In genomic region chr4:142267832-142268231, GRCm38 (mm10) we compare ENCODE assay signal across 12 mouse cellular contexts. TPM values are rescaled to one million over a fixed set of nuclear protein-coding genes. Genes with fewer than 3 reads are reported as not detected.
A peak's percentile ranks its signal among the peaks of the same experiment; 100 is the strongest.
DNase-seq lines count a peak whose midpoint lies in the region; ATAC-seq lines count a peak whose summit lies in the region.
"Had no signal": no experiment of that assay in that cellular context is flagged by ENCODE, and none has a peak within 500 bp of the region (broad histone marks: within the 10 kb centered on the region; RNA-seq: fewer than 3 reads in every experiment).

No protein-coding gene starts in this region.

- H3K4me3 ChIP-seq in kidney, embryonic 16.5 days (ENCODE audit: low read length) = no peak overlapping the region
- no peak overlapping the region for H3K4me3 ChIP-seq in forebrain, embryonic 12.5 days (replicated peaks)
- H3K4me3 ChIP-seq in hindbrain, embryonic 13.5 days = no peak overlapping the region
- H3K4me3 ChIP-seq in midbrain, embryonic 15.5 days = no peak overlapping the region
- H3K4me3 ChIP-seq: liver, embryonic 12.5 days had no signal

- no peaks in the 10 kb centered on the region for H3K36me3 ChIP-seq in kidney, embryonic 16.5 days (ENCODE audit: insufficient read depth, low read length)
- no peaks in the 10 kb centered on the region for H3K36me3 ChIP-seq in forebrain, embryonic 12.5 days (replicated peaks)
- H3K36me3 ChIP-seq in hindbrain, embryonic 13.5 days = no peaks in the 10 kb centered on the region
- H3K36me3 ChIP-seq in midbrain, embryonic 15.5 days (replicated peaks) = no peaks in the 10 kb centered on the region
- H3K36me3 ChIP-seq: liver, embryonic 12.5 days had no signal

- no peaks in the 10 kb centered on the region; the same call in 1 of the 2 replicates for H3K9me3 ChIP-seq in kidney, embryonic 16.5 days (ENCODE audit: low read length)
- peaks cover 11% of the 10 kb centered on the region; the same call in 1 of the 2 replicates for H3K9me3 ChIP-seq in forebrain, embryonic 12.5 days
- H3K9me3 ChIP-seq in hindbrain, embryonic 13.5 days = no peaks in the 10 kb centered on the region
- no peaks in the 10 kb centered on the region for H3K9me3 ChIP-seq in midbrain, embryonic 15.5 days
- H3K9me3 ChIP-seq: liver, embryonic 12.5 days had no signal

- DNase-seq in kidney, postnatal 10 days = no peak
- no peak for DNase-seq in gastrocnemius, adult 18-20 months (ENCODE audit: low spot score)
- DNase-seq in right cerebral cortex, postnatal 36 days (ENCODE audit: low spot score in 2 of 2) = no peak
- no peak for DNase-seq in frontal cortex, adult 2 months (ENCODE audit: extremely low spot score in 1 of 2, low spot score in 1 of 2)
- DNase-seq: kidney, postnatal 14 days; thymus, adult 18-20 months had no signal

- no peaks in the 10 kb centered on the region for H3K27me3 ChIP-seq in kidney, embryonic 16.5 days (ENCODE audit: insufficient read depth, low read length)
- H3K27me3 ChIP-seq in forebrain, embryonic 12.5 days = 0 out of 2 replicates have a peak, but pooled peaks cover 10% of the 10 kb centered on the region
- H3K27me3 ChIP-seq in hindbrain, embryonic 13.5 days = no peaks in the 10 kb centered on the region
- no peaks in the 10 kb centered on the region for H3K27me3 ChIP-seq in midbrain, embryonic 15.5 days (replicated peaks)
- H3K27me3 ChIP-seq: liver, embryonic 12.5 days had no signal

- 27% methylated on average over 4 of the region's 4 CpGs for WGBS in kidney, embryonic 16.5 days
- WGBS in forebrain, embryonic 12.5 days = 15% methylated on average over 4 of the region's 4 CpGs
- 9% methylated on average over 3 of the region's 4 CpGs for WGBS in hindbrain, embryonic 13.5 days
- 23% methylated on average over 4 of the region's 4 CpGs for WGBS in midbrain, embryonic 15.5 days

- H3K9ac ChIP-seq in kidney, embryonic 16.5 days (replicated peaks; ENCODE audit: low read length) = no peak overlapping the region
- peak overlapping the region; percentile 26; the same call in 1 of the 2 replicates for H3K9ac ChIP-seq in forebrain, embryonic 12.5 days
- H3K9ac ChIP-seq in hindbrain, embryonic 13.5 days = no peak overlapping the region
- H3K9ac ChIP-seq in midbrain, embryonic 15.5 days = no peak overlapping the region
- H3K9ac ChIP-seq: liver, embryonic 12.5 days had no signal

- H3K4me2 ChIP-seq in kidney, embryonic 16.5 days (replicated peaks; ENCODE audit: low read depth, low read length) = no peak overlapping the region
- H3K4me2 ChIP-seq in forebrain, embryonic 12.5 days = no peak overlapping the region
- no peak overlapping the region for H3K4me2 ChIP-seq in hindbrain, embryonic 13.5 days
- no peak overlapping the region for H3K4me2 ChIP-seq in midbrain, embryonic 15.5 days
- H3K4me2 ChIP-seq: liver, embryonic 12.5 days had no signal

- no peak overlapping the region for H3K27ac ChIP-seq in kidney, embryonic 16.5 days (ENCODE audit: low read length)
- H3K27ac ChIP-seq in forebrain, embryonic 12.5 days = 0 out of 2 replicates have a peak overlapping the region, but pooled peaks have one; percentile 43
- peak overlapping the region; percentile 76 for H3K27ac ChIP-seq in hindbrain, embryonic 13.5 days
- peak overlapping the region; percentile 66 for H3K27ac ChIP-seq in midbrain, embryonic 15.5 days
- H3K27ac ChIP-seq: liver, embryonic 12.5 days had no signal

- peak; percentile 92 for ATAC-seq in kidney, embryonic 16.5 days (ENCODE audit: low FRiP score, low TSS enrichment)
- peak; percentile 30; the same call in 1 of the 2 replicates for ATAC-seq in forebrain, embryonic 12.5 days (ENCODE audit: low FRiP score)
- ATAC-seq in hindbrain, embryonic 13.5 days (ENCODE audit: low FRiP score) = peak; percentile 52
- peak; percentile 34; the same call in 1 of the 2 replicates for ATAC-seq in midbrain, embryonic 15.5 days (replicated peaks)
- ATAC-seq: liver, embryonic 12.5 days had no signal

- peaks cover 13% of the 10 kb centered on the region for H3K4me1 ChIP-seq in kidney, embryonic 16.5 days (ENCODE audit: insufficient read depth, low read length)
- peaks cover 19% of the 10 kb centered on the region for H3K4me1 ChIP-seq in forebrain, embryonic 12.5 days
- peaks cover 23% of the 10 kb centered on the region for H3K4me1 ChIP-seq in hindbrain, embryonic 13.5 days (replicated peaks)
- peaks cover 12% of the 10 kb centered on the region for H3K4me1 ChIP-seq in midbrain, embryonic 15.5 days
- H3K4me1 ChIP-seq: liver, embryonic 12.5 days had no signal

RNA-seq across cellular contexts. Expression of gene Kazn, which starts 28.6 kb away (rescaled TPM):
- 15.5 and 16.2 TPM in 2 replicates for polyA plus RNA-seq in kidney, embryonic 16.5 days (2015; fragmentation: Nextera tagmentation; extraction: Ambion mirVana)
- 22.2 and 25.6 TPM in 2 replicates for polyA plus RNA-seq in forebrain, embryonic 12.5 days (2016; fragmentation: Nextera tagmentation; extraction: Ambion mirVana)
- 17.9 and 19.1 TPM in 2 replicates for polyA plus RNA-seq in hindbrain, embryonic 13.5 days (2015; fragmentation: Nextera tagmentation; extraction: Ambion mirVana)
- polyA plus RNA-seq in midbrain, embryonic 15.5 days (2015; fragmentation: Nextera tagmentation; extraction: Ambion mirVana) = 33.6 and 34.3 TPM in 2 replicates
- total RNA-seq in gastrocnemius, adult 18-20 months (2021) = 1 to 10 TPM; 1.6 to 2.5 TPM
- 44.3 and 47.1 TPM in 2 replicates for polyA plus RNA-seq in frontal cortex, adult 2 months (2012; rRNA removed)
- polyA plus RNA-seq: C2C12 had no signal

Comparison
In these comparisons a context has a peak if more than half of its experiments do, and no peak if none do; other contexts are left out.
1. ATAC-seq: peak in every context shown above with its lines; median percentile 92 in kidney, embryonic 16.5 days; 52 in hindbrain, embryonic 13.5 days; 34 in midbrain, embryonic 15.5 days; 30 in forebrain, embryonic 12.5 days.